Mouse (Mus musculus): ENCODE data around the gene Popdc2.
"Not testable (repeated sequence)": the region's sequence is repeated elsewhere in the genome, so short reads cannot be mapped to it uniquely, and the experiment has no call there.

Gene Popdc2

DNA sequence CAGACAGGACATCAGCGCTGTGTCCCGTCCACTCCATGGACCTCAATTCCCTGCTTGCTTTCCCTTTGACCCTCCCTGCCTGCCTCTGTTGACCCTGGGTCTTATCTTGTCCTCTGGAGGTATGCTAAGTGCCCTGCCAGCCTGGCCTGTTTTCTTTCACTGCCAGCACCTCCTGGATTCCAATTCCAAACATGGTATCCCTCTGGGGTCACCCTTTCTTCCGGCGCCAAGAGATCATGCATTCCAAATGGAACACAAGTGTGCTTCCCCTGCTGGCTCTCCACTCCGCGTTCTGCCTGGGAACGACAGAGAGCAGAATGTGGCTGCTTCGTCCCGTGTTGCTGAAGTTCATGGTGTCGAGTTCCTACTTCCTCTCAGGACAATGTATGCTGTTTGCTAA is at the start of gene Popdc2:
TSS of gene Popdc2 (plus strand) at position 277 of the 400 bp plus-strand sequence.
- peak; percentile 52 for DNase-seq (ENCODE audit: low spot score)

DNA sequence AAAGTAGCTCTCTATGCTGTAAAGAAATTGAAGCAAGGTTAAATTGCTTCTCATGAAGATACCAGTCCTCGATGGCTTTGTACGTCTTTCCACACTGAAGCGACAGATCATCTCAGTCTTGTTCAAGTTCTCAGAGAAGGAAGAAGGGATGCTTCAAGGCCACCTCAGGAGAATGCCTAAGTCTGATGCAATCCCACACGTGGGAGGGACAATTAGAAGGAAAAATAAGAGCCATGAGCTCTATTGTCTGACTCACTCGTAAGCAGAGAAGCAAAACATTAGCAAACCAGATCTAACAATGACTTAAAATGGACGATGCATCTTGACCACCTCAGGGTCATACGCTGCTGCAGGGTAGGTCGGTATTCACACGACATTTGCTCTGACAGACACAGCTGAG is 43.5 kb upstream of the Popdc2 start:
- no peak for DNase-seq (ENCODE audit: low spot score)

DNA sequence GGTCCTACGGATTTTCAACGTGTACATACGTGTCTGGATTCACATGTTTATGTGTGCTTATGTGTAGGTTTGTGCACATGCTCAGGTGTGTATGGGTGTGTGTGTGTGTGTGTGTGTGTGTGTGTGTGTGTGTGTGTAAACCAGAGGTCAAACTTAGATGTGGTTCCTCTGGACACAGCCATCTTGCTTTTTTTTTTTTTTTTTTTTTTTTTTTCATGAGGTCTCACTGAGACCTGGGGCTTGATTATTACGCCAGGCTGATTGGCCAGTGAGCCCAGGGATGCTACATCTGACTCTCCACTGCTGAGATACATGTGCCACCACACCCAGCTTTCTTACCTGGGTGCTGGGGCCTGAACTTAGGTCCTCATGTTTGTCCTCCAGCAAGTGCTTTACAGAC is 42.9 kb upstream of the Popdc2 start:
- no peak for DNase-seq (ENCODE audit: low spot score)

DNA sequence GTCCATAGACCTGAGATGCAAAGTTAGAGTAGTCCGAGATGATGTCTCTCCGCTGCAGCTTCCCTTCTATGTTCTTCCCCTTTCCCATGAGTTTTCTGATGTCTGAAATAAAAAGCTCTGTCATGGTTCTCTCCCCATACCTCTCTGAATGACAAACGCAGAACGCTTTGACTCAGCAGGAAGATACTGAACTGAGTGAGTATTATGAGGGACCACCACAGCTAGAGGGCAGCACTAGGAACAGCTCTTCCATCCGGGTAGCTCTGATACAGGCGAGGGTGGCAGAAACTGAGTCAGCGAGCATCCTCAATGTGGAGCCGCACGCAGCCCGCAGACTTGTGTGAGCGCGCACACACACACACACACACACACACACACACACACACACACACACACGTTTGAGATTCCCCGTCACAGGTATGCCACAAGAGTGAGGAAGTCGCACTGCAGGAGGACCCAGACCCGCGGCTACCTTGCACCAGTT is 40.5 kb upstream of the Popdc2 start:
- DNase-seq (ENCODE audit: low spot score): peak; percentile 83

DNA sequence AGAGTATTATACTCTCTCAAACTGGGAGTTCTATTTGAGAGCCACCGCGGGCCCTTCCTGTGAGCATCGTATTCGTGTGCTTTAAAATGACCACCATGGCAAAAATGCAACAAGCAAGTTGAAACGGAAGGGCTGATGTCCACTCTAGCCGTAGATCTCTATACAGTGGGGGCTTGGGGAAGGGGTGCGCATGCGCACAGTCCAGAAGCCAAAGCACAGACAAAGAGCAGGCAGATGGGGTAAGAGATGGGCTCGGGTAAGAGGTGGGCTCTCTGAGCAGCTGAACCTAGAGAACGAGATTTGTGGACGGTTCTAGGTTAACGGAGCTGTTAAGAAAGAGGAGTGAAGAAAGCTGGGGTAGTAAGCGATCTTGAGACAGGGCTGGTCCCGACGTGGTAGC is 37.7 kb upstream of the Popdc2 start:
- no peak for DNase-seq (ENCODE audit: low spot score)

DNA sequence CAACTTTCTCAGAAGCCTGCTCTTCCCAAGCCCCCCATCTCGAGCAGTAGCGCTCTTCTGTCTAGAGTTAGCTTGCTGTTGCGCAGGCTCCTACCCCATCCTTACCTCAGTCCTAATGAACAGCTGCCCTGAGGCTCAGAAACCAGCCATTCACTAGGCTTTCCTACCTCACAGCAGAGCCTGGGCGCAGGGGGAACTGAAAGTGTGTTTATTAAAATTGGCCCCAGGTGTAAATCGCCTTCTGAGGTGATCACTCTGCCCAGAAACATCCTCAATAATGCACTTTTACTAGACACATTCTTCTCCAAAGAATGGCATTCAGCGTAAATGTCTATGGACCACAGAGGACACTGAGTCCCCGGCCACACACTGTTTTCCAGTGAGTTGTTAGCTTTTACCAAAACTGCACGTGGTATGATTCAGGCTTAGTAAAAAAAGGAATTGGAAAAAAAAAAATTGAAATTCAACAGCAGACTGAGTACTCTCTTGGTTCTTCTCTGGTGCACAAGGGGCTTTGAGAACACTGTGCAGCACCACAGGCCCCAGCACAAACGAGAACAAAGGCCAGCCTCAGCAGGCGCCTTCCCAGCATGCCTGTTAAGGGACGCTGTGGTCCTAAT is 35.1 kb upstream of the Popdc2 start:
- DNase-seq (ENCODE audit: low spot score): no peak

DNA sequence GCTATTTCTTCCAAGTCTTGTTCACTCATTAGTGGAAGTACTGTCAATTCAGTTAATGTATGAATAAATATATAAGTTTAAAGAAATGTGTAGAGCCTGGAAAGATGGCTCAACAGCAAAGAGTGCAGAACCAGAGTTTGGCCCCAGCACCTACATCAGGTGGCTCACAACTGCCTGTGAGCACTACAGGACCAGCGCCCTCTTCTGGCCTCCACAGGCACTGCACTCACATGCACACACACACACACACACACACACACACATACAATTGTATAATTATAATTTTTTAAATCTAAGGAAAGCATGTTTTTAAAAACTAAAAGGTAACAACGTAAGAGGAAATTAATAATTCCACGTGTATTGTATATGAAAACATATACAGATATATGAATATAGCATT is 32.7 kb upstream of the Popdc2 start:
- no peak for DNase-seq (ENCODE audit: low spot score)

DNA sequence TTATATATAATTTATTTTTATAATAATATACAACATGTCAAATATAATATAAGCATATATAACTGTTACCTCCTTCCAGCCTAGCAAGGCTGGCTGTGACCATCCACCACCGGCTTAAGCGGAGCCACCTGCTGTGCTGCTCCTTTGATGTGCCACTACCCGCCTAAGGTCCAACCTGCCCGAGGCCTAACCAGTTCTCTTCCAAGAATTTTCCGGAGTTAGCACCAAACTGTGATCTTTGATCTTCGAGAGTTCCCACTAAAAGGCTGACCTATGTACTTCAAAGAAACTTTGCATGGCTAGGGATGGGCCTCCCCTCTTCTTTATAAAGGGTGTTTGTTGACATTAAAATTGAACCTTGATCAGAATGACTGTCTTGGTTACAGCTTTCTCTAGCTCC is 27.6 kb upstream of the Popdc2 start:
- no peak for DNase-seq (ENCODE audit: low spot score)

DNA sequence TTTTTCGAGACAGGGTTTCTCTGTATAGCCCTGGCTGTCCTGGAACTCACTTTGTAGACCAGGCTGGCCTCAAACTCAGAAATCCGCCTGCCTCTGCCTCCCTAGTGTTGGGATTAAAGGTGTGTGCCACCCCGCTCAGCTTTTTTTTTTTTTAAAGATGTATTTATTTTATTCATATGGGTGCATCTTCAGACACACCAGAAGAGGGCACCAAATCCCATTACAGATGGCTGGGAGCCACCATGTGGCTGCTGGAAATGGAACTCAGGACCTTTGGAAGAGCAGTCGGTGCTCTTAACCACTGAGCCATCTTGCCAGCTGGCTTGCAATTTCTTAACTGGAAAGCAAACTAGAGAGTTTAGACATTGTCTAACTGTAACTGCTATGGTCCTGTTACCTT is 23.9 kb upstream of the Popdc2 start:
- DNase-seq (ENCODE audit: low spot score): not testable (repeated sequence)

DNA sequence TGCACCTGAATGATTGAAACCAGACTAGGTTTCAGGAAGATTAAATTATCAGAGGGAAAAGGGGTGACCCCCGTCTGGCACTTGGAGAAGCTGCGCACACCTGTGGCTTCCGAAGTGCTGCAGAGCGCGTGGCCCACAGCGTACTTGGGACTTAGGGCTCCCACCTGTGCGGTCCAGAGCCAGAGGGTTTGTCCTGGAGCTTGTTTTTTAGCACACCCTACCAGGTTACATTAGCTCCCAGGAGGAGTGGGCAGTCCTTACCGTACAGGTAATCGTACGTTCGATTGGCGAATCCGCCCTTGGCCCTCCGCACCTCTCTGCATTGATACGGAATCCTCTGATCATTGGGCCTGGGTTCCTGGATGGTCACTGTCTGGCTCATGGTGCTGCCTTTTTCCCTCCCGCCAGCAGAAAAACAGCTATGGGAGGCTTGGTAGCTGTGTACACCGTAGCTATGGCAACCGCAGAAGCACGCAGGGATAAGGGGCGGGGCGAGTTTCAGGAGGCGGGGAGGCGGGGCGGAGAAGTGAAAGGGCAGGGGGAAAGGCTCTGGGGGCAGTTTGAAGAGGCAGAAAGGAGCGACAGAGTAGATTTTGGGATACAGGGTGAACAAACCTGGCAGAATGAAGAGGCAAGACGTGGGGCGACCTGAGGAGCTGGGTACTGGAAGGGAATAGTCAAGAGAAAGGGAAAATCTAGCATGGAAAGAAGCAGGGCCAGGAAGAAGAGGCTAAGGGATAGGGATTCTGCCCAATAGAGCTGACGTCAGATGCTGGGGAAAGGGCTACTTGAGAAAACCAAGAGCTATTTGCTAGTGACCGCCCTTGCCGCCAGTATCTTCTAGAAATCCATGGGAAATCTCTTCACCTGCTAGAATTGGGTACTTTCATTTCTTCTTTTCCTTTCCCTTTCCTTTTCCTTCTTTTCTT is 20.3 kb upstream of the Popdc2 start, which contains the start of gene Maats1:
TSS of gene Maats1 (minus strand) at position 748 of the 929 bp plus-strand sequence.
- DNase-seq (ENCODE audit: low spot score): peak; percentile 90

DNA sequence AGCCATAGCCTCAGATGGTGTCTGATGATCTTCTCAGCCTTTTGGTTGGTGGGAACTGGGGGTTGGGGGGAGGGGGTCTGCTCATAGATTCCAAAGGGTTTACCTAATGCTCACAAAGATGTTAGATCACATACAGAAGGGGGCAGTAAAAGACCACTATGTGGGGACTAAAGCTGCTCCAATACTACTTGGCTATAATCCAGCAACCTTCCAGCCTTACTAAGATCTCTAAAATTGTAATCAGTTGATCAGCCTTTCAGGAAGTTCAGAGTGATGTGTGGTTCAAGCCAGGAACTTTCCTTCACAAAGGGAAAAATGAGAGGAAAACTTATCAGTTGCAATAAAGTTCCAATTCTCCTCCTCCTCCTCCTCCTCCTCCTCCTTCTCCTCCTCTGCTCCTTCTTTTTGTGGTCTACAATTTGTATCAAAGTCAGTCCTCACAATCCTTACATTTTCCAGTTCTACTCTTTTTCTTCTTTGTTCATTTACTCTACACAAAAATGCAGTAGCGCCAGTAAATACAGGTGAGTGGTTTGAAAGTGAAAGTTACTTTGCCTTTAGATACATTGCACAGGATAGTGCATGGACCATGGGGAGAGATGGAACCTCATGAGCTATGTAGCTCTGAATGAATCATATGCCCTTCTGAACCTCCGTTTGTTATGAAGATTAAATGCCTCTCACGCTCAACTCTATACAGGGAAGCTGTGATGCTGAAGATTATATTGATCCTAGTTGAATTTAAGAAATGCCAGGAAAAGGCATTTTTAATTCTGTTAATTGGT is 16.9 kb upstream of the Popdc2 start:
- peak; percentile 71 for DNase-seq (ENCODE audit: low spot score)

DNA sequence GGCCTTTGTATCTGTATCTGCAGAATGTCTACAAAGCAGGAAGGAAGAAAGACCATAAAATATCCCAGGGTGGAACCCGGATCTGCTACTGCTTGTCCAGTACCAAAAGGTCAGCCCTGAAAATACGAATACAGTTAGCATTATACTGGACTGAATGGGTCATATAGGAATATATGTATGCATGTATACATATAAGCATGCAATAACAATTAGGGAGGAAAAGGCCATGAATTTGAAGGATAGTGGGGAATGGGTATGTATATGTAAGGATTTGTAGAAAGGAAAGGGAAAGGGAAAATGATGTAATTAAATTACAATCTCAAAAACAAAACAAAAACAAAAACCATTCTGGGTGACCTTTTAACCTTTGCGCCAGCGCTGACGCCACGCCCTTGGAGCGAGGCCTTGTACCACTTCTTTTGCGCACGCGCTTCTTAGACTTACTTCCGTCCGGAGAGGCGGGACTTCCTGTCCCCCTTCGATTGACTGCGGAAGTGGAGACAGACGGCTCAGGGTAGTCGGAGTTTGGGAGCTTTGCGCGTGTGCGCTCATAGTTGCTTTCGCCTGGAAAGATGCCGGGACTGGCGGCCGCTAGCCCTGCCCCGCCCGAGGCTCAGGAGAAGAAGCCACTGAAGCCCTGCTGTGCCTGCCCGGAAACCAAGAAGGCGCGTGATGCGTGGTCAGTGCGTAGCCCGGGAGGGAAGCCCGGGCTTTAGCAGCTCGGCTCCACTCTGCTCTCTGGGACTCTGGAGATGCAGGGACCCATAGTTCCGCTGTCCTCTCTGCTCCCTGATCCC is 15.3 kb upstream of the Popdc2 start, which contains the start of the genes Cox17 and Gm21987:
TSS of gene Cox17 (plus strand) at position 463 of the 797 bp plus-strand sequence.
TSS of gene Gm21987 (plus strand) at position 512 of the 797 bp plus-strand sequence.
- DNase-seq (ENCODE audit: low spot score): peak; percentile 97

DNA sequence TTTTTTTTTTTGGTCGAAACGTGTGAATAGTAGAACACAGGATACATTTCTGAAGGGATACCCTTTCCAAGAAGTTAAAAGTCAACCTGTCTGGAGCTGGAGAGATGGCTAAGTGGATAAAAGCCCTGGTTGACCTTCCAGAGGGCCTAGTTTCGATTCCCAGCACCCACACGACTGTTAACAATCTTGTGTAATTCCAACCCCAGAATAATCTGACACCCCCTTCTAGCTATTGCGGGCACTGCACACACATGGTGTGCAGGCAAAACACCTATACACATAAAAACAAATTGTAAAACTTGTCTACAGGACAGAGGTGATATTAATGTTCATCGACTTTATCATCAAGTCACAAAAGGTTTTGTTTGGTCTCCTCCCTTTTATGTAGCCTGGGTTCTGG is 14.4 kb upstream of the Popdc2 start:
- DNase-seq (ENCODE audit: low spot score): no peak

DNA sequence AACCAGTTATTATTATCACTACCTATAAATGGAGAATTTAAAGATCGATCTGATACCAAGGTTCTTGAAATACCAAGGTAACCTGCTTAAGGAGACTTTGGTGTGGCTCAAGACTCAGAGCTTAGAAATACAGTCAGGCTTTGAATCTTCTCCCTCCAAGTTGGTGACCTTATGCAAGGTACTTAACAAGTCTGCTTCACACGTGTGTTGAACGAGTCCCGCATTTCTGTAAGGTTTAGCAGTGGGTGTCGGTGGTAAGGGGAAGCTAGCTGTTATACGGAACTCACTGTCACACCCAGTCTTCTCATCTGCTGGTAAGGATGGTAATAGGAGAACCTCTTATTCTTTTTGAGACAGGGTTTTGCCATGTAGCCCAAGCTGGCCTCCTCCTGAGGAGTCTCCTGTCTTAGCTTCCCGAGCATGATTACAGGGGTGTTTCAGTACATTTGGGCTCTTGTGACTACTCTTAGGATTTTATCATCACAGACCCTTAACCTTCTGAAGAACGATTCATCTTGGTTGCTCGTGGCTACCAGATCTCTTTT is 13.7 kb upstream of the Popdc2 start:
- DNase-seq (ENCODE audit: low spot score): no peak

DNA sequence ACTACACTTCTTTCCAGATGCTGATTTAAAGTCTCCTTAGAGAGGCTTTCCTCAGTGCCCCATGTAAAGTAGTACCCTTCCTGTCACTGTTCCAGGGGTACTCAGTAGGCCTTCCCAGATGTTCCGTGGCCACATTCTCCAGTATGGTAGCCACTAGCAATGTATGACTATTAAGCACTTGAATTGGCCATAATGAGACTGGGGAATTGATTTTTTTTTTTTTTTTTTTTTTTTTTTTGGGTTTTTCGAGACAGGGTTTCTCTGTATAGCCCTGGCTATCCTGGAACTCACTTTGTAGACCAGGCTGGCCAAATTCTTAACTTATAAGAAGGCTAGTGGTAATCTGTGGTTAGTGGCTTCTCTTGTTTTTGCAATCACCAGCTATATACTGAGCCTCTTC is 12.1 kb upstream of the Popdc2 start:
- DNase-seq (ENCODE audit: low spot score): no peak

DNA sequence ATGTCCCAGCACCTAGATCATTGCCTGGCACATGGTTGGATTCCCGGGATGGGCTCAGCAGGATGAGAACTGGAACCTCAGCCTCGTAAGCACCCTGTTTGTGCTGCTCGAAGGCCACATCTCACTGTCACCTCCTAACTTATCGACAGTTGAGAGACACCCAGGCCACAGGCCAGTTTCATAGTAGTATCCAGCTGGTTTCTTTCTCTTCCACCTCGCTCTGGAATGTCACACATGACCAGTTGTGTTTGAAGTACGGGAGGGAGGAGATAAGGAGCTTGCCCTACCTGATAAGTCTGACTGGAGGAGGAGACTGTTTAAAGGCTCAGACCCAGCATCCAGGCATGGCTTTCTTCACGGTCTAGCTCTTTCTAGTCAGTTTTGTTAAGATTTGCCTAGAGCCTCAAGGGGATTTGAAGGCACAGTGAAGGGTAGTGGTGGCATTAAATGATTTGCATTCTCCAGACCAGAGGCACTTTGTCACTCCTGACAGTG is 11.6 kb upstream of the Popdc2 start:
- no peak for DNase-seq (ENCODE audit: low spot score)

DNA sequence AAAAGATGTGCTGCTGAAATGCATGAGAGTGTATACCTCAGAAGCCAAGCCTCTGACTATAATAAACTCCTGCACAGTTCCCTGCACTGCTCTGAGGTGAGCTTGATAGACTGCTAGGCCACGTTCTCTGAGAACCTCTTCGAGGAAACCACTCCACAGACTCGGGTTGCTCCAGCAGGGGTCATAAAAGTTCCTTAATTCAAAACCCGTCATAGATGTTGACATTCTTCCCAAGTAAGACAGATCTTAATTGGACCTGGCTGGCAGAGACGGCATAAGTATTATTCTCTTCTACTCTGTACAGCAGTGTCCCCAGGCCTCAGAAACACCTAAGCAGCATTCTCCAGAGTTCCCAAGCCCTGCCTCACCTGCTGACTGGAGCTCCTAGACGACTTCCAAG is 11.1 kb upstream of the Popdc2 start:
- no peak for DNase-seq (ENCODE audit: low spot score)

DNA sequence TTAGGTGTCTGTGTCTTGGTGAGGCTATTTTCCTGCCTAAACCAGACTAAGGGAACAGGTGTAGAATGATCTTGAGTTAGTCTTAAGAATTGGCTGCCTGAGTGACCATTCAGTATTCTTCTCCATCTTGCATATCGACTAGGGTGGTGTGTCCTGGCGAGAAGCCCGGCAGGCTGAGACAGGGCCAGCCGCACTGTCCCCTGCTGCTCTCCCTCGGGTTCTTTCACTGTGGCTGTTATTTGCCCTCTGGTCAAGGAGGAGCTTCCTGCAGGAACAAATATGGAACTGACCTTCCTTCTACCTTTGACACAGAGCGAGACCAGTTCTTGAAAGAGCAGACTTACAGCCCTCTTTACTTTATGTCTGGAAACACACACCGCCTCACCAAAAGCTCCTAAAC is 10.0 kb upstream of the Popdc2 start:
- no peak for DNase-seq (ENCODE audit: low spot score)

DNA sequence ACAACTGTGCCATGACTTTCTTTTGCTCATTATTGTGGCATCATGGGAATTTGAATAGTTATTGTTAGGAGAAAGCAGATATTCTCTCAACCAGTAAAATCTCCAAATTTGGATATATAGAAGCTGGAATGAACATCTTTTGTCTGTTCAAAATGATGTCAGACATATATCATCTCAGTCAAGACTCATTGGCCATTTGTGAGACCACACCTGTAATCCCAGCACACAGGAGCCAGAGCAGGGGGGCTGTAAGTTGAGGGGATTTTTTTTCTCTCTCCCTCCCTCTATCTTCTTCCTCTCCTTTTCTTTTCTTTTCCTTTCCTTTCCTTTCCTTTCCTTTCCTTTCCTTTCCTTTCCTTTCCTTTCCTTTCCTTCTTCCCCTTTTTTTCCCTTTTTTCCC is 9.2 kb upstream of the Popdc2 start:
- DNase-seq (ENCODE audit: low spot score): no peak

DNA sequence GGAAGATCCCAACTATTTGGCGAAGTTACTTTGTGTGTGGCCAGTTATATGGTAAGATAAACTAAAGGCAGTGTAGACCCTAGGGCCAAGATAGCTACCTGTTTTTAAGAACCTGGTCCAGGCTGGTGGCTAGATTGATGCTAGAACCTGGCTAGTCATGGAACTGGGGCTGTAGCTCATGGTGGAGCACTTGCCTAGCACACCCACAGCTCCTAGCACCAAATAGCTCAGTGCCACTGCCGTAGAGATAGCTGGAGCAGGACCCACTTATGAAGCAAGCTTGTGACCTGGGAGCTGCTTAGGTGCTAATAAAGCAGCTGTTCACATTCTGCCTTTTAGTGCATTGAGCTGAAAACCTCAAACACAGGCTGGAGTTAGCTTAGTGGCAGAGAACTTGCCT is 8.4 kb upstream of the Popdc2 start:
- no peak for DNase-seq (ENCODE audit: low spot score)

Data from embryo, embryonic 10 days (tissue).